Mouse (Mus musculus) splenic B cell, adult 2 months (primary cell): ENCODE data around the gene Hoxa13.

Source experiments
- DNase-seq: peaks from one replicate; pipeline ENCODE4 v3.0.0-alpha.2; 2011; ENCODE audit warnings: low read depth, low spot score
- H3K27me3 ChIP-seq: 2 replicates; pipeline ENCODE4 v1.6.1; 2012; ENCODE audit warnings: mild to moderate bottlenecking, low read length, moderate library complexity, mixed read lengths; ENCODE audit not compliant: control insufficient read depth, poor library complexity, insufficient read depth, severe bottlenecking
- H3K36me3 ChIP-seq: 2 replicates; pipeline ENCODE4 v1.6.1; 2012; ENCODE audit warnings: mild to moderate bottlenecking, low read length, moderate library complexity, mixed read lengths; ENCODE audit not compliant: control insufficient read depth, poor library complexity, insufficient read depth, severe bottlenecking

The Hoxa13 gene

GRCm38 (mm10) chr6:52264106-52264790, 3.6 kb upstream of the Hoxa13 start:
- no peak for DNase-seq
- H3K36me3 ChIP-seq, result no peaks in the 10 kb centered on the region

GRCm38 (mm10) chr6:52263321-52263585, 2.6 kb upstream of the Hoxa13 start:
- Histone ChIP-seq H3K27me3 (peaks cover 10% of the 10 kb centered on the region), H3K36me3 (no peaks in the 10 kb centered on the region)
- no peak for DNase-seq

More at GRCm38 (mm10) chr6:52264106-52264790, 3.6 kb upstream of the Hoxa13 start:
- peaks cover 10% of the 10 kb centered on the region for H3K27me3 ChIP-seq

GRCm38 (mm10) chr6:52262463-52263320, 2.0 kb upstream of the Hoxa13 start:
- H3K36me3 ChIP-seq, result no peaks in the 10 kb centered on the region
- no peak for DNase-seq
- peaks cover 10% of the 10 kb centered on the region for H3K27me3 ChIP-seq

- Histone ChIP-seq H3K27me3 (peaks cover 10% of the 10 kb centered on the region), H3K36me3 (no peaks in the 10 kb centered on the region)
- no peak for DNase-seq
These were observed 1.2 kb upstream of the Hoxa13 start for GRCm38 (mm10) chr6:52261751-52262462.

- DNase-seq, result no peak
- H3K36me3 ChIP-seq, result no peaks in the 10 kb centered on the region
These were observed 844 bp downstream of the Hoxa13 start for GRCm38 (mm10) chr6:52259811-52260261.

GRCm38 (mm10) chr6:52259081-52259790, 1.4 kb downstream of the Hoxa13 start:
- DNase-seq, result no peak
- Histone ChIP-seq H3K27me3 (peaks cover 9% of the 10 kb centered on the region), H3K36me3 (no peaks in the 10 kb centered on the region)

More at GRCm38 (mm10) chr6:52259811-52260261, 844 bp downstream of the Hoxa13 start:
- peaks cover 8% of the 10 kb centered on the region for H3K27me3 ChIP-seq

- peak; percentile 92 for DNase-seq
- Histone ChIP-seq H3K27me3 (peaks cover 20% of the 10 kb centered on the region), H3K36me3 (no peaks in the 10 kb centered on the region)
These were observed 3.7 kb downstream of the Hoxa13 start for GRCm38 (mm10) chr6:52256956-52257355.

- DNase-seq, result no peak
- Histone ChIP-seq H3K27me3 (peaks cover 14% of the 10 kb centered on the region), H3K36me3 (no peaks in the 10 kb centered on the region)
These were observed 6.9 kb downstream of the Hoxa13 start for GRCm38 (mm10) chr6:52253511-52254500.

- Histone ChIP-seq H3K36me3 (no peaks in the 10 kb centered on the region), H3K27me3 (peaks cover 14% of the 10 kb centered on the region)
- no peak for DNase-seq
These were observed 7.8 kb downstream of the Hoxa13 start for GRCm38 (mm10) chr6:52252775-52253376.

- H3K36me3 ChIP-seq, result no peaks in the 10 kb centered on the region
- DNase-seq, result no peak
- H3K27me3 ChIP-seq, result peaks cover 14% of the 10 kb centered on the region
These were observed 8.5 kb downstream of the Hoxa13 start for GRCm38 (mm10) chr6:52252016-52252774.

GRCm38 (mm10) chr6:52251177-52251879, 9.4 kb downstream of the Hoxa13 start:
- H3K27me3 ChIP-seq, result peaks cover 14% of the 10 kb centered on the region
- no peak for DNase-seq
- H3K36me3 ChIP-seq, result no peaks in the 10 kb centered on the region

- Histone ChIP-seq H3K27me3 (peaks cover 14% of the 10 kb centered on the region), H3K36me3 (no peaks in the 10 kb centered on the region)
- DNase-seq, result no peak
These were observed 10.9 kb downstream of the Hoxa13 start for GRCm38 (mm10) chr6:52249826-52250225.
